Mouse (Mus musculus): ENCODE results near the gene Afg1l. TPM values are rescaled to one million over a fixed set of nuclear protein-coding genes. Genes with fewer than 3 reads are reported as not detected.

Afg1l gene
- total RNA-seq, 2 experiments from 2014 or later: 32.6 to 33.2 TPM

GRCm38 (mm10) chr10:42312557-42312956 is 165.8 kb downstream of the Afg1l start:
- no peak for DNase-seq (ENCODE audit: low spot score)
- intact Hi-C loops (cut with DNase I): no loop called here

GRCm38 (mm10) chr10:42308687-42308987 is 169.7 kb downstream of the Afg1l start:
- intact Hi-C loops (cut with DNase I): loop anchor here (1.0 to 2.0 kb wide), 2 partner anchors 329 to 426 kb away; no protein-coding TSS in a partner anchor
- no peak for DNase-seq (ENCODE audit: low spot score)

DNA sequence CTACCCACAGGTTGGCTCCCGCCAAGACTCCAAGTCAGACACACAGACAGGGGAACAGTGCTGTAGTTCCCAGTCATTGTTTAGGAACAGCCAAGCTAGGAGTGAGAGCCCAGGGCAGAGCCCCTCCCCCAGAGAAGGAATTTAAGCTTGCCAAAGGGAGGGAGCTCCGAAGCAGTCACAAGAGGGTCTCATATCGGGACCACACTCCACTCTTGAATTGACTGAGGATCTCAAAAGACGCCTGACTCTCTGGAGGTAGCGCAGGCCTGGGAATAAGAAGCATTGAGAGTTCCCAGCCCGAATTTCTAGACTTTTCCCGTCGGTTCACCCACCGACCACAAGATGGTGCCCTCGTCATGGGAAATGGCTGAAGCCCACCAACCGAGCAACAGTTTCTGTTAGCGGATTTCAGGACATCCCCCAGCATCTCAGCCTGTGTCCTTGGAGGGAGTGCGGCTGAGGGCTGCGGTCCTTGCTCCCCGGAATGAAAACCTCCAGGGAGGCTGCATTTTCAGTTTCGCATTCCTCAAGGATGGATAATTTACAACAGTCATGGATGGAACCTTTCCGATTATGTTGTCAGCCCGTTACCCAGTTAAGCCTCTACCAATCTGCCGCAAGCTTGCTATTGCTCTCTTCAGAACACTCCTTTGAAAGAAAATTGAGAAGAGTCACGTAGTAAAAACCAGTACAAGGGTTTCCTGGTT is 170.2 kb downstream of the Afg1l start:
- DNase-seq (ENCODE audit: low spot score): peak; percentile 42
- intact Hi-C loops (cut with DNase I): loop anchor here (1.0 to 2.0 kb wide), 2 partner anchors 329 to 427 kb away; no protein-coding TSS in a partner anchor

DNA sequence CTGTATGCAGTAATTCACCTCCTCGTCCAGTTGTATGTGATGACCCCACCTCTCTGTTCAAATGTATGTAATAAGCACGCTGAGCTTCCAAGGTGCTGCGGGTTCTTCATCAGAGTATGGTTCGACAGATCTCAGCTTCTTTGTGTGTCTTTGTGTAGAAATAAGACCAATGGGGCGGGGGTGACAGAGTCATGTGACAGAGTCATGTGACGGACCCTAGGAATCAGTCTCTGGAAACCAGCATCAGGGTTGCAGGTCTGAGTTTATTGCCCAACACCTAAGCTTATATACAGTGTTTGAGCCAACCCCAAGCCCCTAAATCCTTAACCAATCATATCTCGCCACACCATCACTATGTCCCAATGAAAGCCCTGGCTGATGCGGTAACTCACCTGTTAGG is 171.9 kb downstream of the Afg1l start:
- intact Hi-C loops (cut with DNase I): no loop called here
- DNase-seq (ENCODE audit: low spot score): no peak

- intact Hi-C loops (cut with DNase I): no loop called here
- DNase-seq (ENCODE audit: low spot score): no peak
These were observed 177.6 kb downstream of the Afg1l start for GRCm38 (mm10) chr10:42300805-42301204.

GRCm38 (mm10) chr10:42299967-42300366 is 178.4 kb downstream of the Afg1l start:
- intact Hi-C loops (cut with DNase I): loop anchor here (5.0 kb wide), 1 partner anchor 608 kb away; no protein-coding TSS in a partner anchor
- no peak for DNase-seq (ENCODE audit: low spot score)

DNA sequence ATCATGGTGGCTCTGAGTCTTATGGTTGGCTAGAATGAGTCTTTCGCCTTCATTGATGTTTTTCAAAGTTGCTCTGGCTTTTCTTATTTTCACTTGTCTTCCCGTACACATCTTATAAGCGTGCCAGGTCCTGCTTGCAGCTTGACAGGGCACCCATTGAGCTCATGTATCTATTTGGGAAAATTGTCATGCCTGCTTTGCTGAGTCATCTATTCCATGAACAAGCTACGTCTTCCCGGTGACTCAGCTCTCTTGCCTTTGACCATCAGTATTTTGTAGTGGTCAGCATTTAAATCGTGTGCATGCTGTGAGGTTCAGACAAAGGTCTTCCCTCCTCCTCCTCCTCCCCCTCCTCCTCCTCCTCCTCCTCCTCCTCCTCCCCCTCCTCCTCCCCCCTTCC is 178.9 kb downstream of the Afg1l start:
- intact Hi-C loops (cut with DNase I): loop anchor here (5.0 kb wide), 1 partner anchor 607 kb away; no protein-coding TSS in a partner anchor
- DNase-seq (ENCODE audit: low spot score): no peak

DNA sequence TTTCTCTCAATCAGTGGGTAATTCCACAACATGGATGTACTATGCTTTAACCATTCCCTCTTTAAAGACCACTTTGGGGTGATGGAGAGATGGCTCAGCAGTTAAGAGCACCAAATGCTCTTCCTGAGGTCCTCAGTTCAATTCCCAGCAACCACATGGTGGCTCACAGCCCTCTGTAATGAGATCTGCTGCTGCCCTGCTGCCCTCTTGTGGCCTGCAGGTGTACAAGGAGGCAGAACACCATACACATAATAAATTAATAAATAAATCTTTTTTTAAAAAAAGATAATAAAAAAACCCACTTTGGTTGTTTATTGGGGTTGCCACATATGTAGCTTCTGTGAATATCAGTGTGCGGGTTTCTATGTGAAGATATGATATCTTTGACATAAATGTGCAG is 180.4 kb downstream of the Afg1l start:
- intact Hi-C loops (cut with DNase I): loop anchor here (5.0 kb wide), 1 partner anchor 606 kb away; no protein-coding TSS in a partner anchor
- DNase-seq (ENCODE audit: low spot score): no peak

- no peak for DNase-seq (ENCODE audit: low spot score)
- intact Hi-C loops (cut with DNase I): loop anchor here (5.0 kb wide), 1 partner anchor 605 kb away; no protein-coding TSS in a partner anchor
These were observed 181.3 kb downstream of the Afg1l start for GRCm38 (mm10) chr10:42297109-42297508.

DNA sequence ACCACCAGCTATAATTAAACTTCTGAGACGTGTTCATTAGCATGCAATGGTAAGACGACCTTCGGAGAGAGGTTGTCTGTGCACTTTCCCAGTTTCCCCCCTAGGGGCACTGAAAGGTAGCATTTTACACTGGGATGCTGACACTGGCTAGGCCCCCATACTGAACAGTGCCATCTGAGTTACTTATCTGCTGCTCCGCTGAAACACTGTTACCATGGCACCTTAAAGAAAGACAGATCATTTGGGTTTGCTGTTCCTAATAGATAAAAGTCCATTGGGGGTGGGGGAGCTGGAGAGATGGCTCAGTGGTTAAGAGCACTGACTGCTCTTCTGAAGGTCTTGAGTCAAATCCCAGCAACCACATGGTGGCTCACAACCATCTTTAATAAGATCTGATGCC is 181.8 kb downstream of the Afg1l start:
- intact Hi-C loops (cut with DNase I): loop anchor here (1.0 to 5.0 kb wide), 2 partner anchors 316 to 604 kb away; no protein-coding TSS in a partner anchor

DNA sequence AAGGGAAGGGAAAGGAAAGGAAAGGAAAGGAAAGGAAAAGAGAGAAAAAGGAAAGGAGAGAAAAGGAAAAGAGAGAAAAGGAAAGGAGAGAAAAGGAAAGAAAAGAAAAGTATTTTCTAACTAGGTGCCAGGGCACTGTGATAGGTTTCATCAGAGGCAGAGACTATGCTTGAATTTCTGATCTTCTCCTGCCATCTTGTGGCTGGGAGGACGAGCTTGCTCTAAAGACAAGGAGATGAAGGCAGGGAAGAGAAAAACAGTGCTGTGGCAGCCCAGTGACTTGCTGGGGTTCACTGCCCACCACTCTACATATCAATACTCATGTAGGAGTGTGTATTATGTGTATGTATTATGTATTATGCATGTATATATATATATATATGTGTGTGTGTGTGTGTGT is 183.3 kb downstream of the Afg1l start:
- intact Hi-C loops (cut with DNase I): loop anchor here (5.0 kb wide), 1 partner anchor 603 kb away; no protein-coding TSS in a partner anchor
- no peak for DNase-seq (ENCODE audit: low spot score)

More for the DNA sequence above, 181.8 kb downstream of the Afg1l start:
- no peak for DNase-seq (ENCODE audit: low spot score)

GRCm38 (mm10) chr10:42294392-42294791 is 184.0 kb downstream of the Afg1l start:
- intact Hi-C loops (cut with DNase I): loop anchor here (5.0 kb wide), 1 partner anchor 462 kb away; no protein-coding TSS in a partner anchor
- DNase-seq (ENCODE audit: low spot score): no peak

DNA sequence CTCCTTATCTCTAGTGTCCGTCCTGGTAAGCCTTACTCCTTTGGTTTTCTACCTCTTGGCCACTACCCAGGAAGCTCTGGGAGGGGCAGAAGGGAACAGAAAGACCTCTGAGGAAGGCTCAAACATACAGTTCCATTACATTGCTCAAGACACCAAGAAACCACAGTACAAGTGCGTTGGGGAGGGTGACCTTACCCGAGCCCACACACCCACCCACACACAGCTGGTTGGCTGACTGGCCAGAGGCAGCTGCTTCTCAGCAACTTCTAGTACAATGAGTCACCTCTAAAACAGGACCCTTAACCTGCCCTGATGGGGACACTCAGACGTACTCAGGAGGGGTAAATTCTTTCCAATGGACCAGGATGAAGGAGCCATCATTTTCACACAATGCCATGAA is 184.5 kb downstream of the Afg1l start:
- intact Hi-C loops (cut with DNase I): loop anchor here (5.0 kb wide), 1 partner anchor 462 kb away; no protein-coding TSS in a partner anchor
- DNase-seq (ENCODE audit: low spot score): no peak

GRCm38 (mm10) chr10:42291360-42291759 is 187.0 kb downstream of the Afg1l start:
- no peak for DNase-seq (ENCODE audit: low spot score)
- intact Hi-C loops (cut with DNase I): loop anchor here (2.0 to 5.0 kb wide), 2 partner anchors 261 to 459 kb away; no protein-coding TSS in a partner anchor

DNA sequence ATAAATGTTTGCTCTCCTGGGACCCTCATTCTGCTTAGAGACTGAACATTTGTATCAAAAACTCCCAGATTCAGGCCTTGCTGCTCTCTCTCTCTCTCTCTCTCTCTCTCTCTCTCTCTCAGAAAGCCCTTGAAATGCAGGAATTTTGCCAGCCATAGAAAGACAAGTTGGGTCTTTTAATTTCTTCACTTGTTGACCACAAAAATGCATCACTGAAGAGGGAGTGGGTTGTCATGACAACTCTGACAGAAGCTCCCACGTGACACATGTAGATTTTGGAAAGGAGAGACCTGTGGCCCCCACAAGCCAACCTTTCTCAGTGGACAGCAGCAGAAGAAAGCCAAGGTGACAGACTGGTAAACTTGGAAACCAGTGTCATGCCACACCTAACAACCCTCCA is 190.7 kb downstream of the Afg1l start:
- no peak for DNase-seq (ENCODE audit: low spot score)
- intact Hi-C loops (cut with DNase I): no loop called here

GRCm38 (mm10) chr10:42278307-42278850 is 200.0 kb downstream of the Afg1l start:
- no peak for DNase-seq (ENCODE audit: low spot score)
- intact Hi-C loops (cut with DNase I): loop anchor here (5.0 kb wide), 5 partner anchors 186 to 446 kb away; no protein-coding TSS in a partner anchor

- peak; percentile 97 for DNase-seq (ENCODE audit: low spot score)
- intact Hi-C loops (cut with DNase I): loop anchor here (5.0 kb wide), 5 partner anchors 185 to 445 kb away; no protein-coding TSS in a partner anchor
These were observed 200.7 kb downstream of the Afg1l start for GRCm38 (mm10) chr10:42277476-42278306.

DNA sequence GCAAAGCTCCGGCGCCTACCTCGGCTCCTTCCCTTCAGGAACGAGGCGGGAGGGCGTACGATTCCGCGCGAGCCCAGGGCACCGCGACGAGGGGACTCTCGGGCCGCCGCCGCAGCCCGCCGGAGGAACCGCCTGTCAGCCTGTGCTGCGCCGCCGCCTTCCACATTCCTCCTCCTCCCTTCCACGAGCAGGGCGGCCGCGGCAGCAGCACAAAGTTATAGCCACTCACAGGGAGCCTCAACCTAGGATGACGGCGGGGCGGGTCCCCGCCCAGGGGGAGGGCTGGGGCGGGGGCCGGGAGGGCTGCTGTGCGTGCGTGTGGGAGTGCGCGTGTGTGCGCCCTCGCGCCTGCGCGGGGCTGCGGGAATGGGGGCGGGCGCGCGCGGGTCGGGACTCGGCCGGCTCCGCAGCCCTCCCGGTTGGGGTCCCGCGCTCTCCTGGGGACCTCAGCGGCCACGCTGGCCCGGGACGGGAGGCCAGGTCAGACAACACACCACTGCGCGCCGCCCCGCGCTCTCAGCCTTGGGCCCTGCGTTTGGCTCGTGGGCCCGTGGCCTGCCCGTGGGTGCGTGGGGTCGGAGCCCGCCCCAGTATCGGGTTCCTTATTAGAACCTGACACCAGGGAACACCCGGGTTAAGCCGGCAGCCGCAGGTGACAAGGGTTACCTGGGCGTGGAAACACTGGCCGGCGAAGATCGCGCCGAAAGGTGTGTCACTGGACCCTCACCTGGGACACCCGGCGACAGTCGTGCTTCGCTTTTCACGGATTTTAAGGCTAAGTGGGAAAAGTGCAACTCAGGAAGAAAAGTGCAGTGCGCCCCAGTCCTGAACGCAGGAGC is 201.6 kb downstream of the Afg1l start, which contains the start of gene Foxo3:
TSS of gene Foxo3 (minus strand) at position 249 of the 839 bp plus-strand sequence.
- DNase-seq (ENCODE audit: low spot score): peak; percentile 86
- intact Hi-C loops (cut with DNase I): loop anchor here (5.0 kb wide), 5 partner anchors 184 to 444 kb away; no protein-coding TSS in a partner anchor

Data from heart, postnatal 25 days (tissue).